Mouse (Mus musculus): ENCODE data around the gene Dolpp1. TPM values are rescaled to one million over a fixed set of nuclear protein-coding genes. Genes with fewer than 3 reads are reported as not detected.

Gene Dolpp1
- total RNA-seq (2017): 7.4 and 24.5 TPM in 2 replicates

DNA sequence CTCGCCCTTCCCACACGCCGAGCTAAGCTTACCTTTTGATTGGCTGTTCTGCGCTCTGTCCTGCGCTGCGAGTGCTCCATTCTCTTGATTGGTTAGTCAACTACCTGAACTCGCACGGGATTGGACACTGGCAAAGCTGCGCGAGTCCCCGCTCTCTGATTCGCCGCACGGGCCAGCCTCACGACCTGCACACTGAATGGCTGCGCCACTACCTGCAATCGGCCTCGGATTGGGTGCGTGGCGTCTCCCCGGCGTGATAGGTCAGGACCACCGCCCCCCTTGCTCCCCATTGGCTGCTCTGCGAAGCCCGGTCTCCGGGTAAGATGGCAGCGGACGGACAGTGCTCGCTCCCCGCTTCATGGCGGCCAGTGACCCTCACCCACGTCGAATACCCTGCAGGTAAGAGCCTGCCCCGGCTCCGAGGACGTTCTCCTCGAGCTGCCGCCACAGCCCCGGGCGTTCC, at the start of gene Dolpp1:
Gene Dolpp1, plus strand, starts transcription at position 141 of the 463 bp plus-strand sequence.
- peak; percentile 96 for ATAC-seq (replicated peaks in 1 of 2; ENCODE audit: insufficient read depth in 1 of 2, low FRiP score in 2 of 2, low TSS enrichment in 1 of 2, low read depth in 1 of 2, poor library complexity in 2 of 2, severe bottlenecking in 2 of 2)

- no peak for ATAC-seq (replicated peaks in 1 of 2; ENCODE audit: insufficient read depth in 1 of 2, low FRiP score in 2 of 2, low TSS enrichment in 1 of 2, low read depth in 1 of 2, poor library complexity in 2 of 2, severe bottlenecking in 2 of 2)
Measured at GRCm38 (mm10) chr2:30342544-30342943, 49.5 kb upstream of the Dolpp1 start.

GRCm38 (mm10) chr2:30343601-30344137, 48.4 kb upstream of the Dolpp1 start:
- no peak for ATAC-seq (replicated peaks in 1 of 2; ENCODE audit: insufficient read depth in 1 of 2, low FRiP score in 2 of 2, low TSS enrichment in 1 of 2, low read depth in 1 of 2, poor library complexity in 2 of 2, severe bottlenecking in 2 of 2)

GRCm38 (mm10) chr2:30345971-30346676, 45.9 kb upstream of the Dolpp1 start:
- ATAC-seq (replicated peaks in 1 of 2; ENCODE audit: insufficient read depth in 1 of 2, low FRiP score in 2 of 2, low TSS enrichment in 1 of 2, low read depth in 1 of 2, poor library complexity in 2 of 2, severe bottlenecking in 2 of 2): no peak

GRCm38 (mm10) chr2:30349196-30349595, 42.9 kb upstream of the Dolpp1 start:
- no peak for ATAC-seq (replicated peaks in 1 of 2; ENCODE audit: insufficient read depth in 1 of 2, low FRiP score in 2 of 2, low TSS enrichment in 1 of 2, low read depth in 1 of 2, poor library complexity in 2 of 2, severe bottlenecking in 2 of 2)

GRCm38 (mm10) chr2:30351149-30351548, 40.9 kb upstream of the Dolpp1 start:
- ATAC-seq (replicated peaks in 1 of 2; ENCODE audit: insufficient read depth in 1 of 2, low FRiP score in 2 of 2, low TSS enrichment in 1 of 2, low read depth in 1 of 2, poor library complexity in 2 of 2, severe bottlenecking in 2 of 2): no peak; a peak in 1 of 4 replicates

DNA sequence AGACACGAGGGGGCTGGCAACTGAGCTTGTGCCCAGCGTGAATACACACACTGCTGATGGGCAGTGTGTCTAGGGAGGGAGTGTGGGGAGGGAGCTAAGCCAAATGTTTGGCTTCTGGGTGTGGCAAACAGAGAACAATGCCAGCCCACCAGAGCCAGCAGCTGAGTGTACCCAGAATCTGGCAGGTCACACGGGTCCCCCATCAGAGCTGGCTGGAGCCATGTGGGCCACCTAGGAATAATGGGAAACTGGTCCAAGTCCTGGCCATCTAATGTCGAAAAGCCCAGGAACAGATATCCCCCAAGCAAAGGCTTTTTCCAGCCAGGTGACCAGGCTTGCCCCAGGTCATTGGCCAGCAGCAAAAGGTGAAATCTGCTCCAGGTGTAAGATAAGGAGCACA, 36.2 kb upstream of the Dolpp1 start:
- no peak for ATAC-seq (replicated peaks in 1 of 2; ENCODE audit: insufficient read depth in 1 of 2, low FRiP score in 2 of 2, low TSS enrichment in 1 of 2, low read depth in 1 of 2, poor library complexity in 2 of 2, severe bottlenecking in 2 of 2)

GRCm38 (mm10) chr2:30356266-30356665, 35.8 kb upstream of the Dolpp1 start:
- ATAC-seq (replicated peaks in 1 of 2; ENCODE audit: insufficient read depth in 1 of 2, low FRiP score in 2 of 2, low TSS enrichment in 1 of 2, low read depth in 1 of 2, poor library complexity in 2 of 2, severe bottlenecking in 2 of 2): no peak

GRCm38 (mm10) chr2:30356906-30357305, 35.1 kb upstream of the Dolpp1 start:
- ATAC-seq (replicated peaks in 1 of 2; ENCODE audit: insufficient read depth in 1 of 2, low FRiP score in 2 of 2, low TSS enrichment in 1 of 2, low read depth in 1 of 2, poor library complexity in 2 of 2, severe bottlenecking in 2 of 2): no peak

- ATAC-seq (replicated peaks in 1 of 2; ENCODE audit: insufficient read depth in 1 of 2, low FRiP score in 2 of 2, low TSS enrichment in 1 of 2, low read depth in 1 of 2, poor library complexity in 2 of 2, severe bottlenecking in 2 of 2): no peak
Measured at GRCm38 (mm10) chr2:30357552-30358510, 34.2 kb upstream of the Dolpp1 start.

DNA sequence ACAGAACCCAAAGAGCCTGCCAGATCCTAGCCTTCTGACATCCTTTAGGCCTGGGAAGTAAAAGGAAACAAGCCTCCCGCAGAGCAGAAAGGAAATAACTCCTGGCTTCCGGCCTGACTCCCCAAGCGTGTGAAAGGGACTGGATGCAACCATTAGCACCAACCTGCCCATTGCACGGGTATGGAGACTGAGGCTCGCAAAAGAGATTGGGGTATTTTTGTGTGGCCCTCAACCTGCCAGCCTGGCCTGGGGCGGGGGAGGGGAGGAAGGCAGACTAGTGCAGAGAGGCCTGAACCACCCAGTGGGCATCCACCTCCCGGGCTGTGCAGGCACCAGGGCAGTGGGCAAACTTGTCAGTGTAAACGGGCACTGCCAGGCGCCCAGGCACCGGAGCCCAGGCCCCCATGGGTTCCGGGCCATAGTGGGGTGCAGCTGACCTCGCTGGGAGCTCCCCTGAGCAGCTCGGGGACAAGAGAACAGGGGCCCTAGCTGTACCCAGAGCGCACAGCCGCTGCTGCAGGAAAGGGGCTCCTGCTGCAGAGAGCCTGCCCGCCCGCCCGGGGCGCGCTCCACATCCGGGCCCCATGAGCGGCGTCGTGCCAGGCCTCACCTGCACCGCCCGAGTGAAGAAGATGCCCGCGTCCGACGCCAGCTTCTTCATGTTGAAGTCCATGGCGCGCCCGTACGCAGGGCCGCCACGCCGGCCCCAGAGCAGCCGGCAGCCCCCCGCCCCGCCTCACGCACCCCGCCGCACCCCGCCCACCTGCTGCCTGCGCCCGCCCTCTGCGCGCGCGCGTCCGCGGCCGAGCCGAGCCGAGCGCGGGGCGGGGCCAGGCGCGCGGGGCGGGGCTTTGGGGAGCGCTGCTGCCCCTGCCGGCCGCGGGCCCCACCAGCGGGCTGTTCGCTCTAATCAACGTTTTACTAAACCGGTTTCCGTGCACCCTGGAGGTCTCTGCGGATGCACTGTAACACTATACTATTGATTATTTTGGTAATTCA, 33.2 kb upstream of the Dolpp1 start, which contains the start of gene Sh3glb2:
Gene Sh3glb2, minus strand, starts transcription at position 805 of the 999 bp plus-strand sequence.
- ATAC-seq (replicated peaks in 1 of 2; ENCODE audit: insufficient read depth in 1 of 2, low FRiP score in 2 of 2, low TSS enrichment in 1 of 2, low read depth in 1 of 2, poor library complexity in 2 of 2, severe bottlenecking in 2 of 2): peak; percentile 35 to 57

DNA sequence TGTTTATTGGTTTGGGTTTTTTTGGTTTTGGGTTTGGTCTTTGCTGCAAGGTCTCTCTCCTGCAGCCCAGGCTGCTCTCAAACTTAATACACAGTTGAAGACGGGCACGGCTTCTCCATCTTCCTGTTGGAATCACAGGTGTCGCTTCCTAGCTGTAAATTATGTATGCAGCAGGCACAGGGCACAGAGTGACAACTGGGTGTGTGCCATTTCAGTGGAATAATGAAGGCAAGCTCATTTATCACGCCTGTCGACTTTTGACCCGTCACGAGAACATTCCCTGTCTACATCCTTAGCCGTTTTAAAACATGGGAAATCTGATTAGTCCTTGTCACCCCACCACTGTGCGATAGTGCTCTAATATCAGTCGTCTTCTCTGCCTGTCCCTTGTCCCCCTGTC, 31.4 kb upstream of the Dolpp1 start:
- ATAC-seq (replicated peaks in 1 of 2; ENCODE audit: insufficient read depth in 1 of 2, low FRiP score in 2 of 2, low TSS enrichment in 1 of 2, low read depth in 1 of 2, poor library complexity in 2 of 2, severe bottlenecking in 2 of 2): no peak

DNA sequence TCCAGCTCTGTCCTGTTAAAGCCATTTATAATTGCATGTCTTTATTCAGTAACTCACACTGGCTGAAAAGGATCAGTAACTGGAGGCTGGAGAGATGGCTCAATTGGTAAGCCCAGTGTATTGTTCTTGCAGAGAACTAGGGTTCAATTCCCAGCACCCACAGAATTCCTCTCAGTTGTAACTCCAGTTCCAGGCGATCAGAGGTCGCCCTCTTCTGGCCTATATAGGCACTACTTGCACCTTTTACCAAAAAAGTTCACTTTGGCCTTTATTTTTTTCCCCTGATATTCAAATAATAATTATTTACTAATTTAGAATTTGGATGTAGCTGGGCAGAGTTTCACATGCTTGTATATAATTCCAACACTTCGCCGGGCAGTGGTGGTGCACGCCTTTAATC, 29.2 kb upstream of the Dolpp1 start:
- ATAC-seq (replicated peaks in 1 of 2; ENCODE audit: insufficient read depth in 1 of 2, low FRiP score in 2 of 2, low TSS enrichment in 1 of 2, low read depth in 1 of 2, poor library complexity in 2 of 2, severe bottlenecking in 2 of 2): no peak

DNA sequence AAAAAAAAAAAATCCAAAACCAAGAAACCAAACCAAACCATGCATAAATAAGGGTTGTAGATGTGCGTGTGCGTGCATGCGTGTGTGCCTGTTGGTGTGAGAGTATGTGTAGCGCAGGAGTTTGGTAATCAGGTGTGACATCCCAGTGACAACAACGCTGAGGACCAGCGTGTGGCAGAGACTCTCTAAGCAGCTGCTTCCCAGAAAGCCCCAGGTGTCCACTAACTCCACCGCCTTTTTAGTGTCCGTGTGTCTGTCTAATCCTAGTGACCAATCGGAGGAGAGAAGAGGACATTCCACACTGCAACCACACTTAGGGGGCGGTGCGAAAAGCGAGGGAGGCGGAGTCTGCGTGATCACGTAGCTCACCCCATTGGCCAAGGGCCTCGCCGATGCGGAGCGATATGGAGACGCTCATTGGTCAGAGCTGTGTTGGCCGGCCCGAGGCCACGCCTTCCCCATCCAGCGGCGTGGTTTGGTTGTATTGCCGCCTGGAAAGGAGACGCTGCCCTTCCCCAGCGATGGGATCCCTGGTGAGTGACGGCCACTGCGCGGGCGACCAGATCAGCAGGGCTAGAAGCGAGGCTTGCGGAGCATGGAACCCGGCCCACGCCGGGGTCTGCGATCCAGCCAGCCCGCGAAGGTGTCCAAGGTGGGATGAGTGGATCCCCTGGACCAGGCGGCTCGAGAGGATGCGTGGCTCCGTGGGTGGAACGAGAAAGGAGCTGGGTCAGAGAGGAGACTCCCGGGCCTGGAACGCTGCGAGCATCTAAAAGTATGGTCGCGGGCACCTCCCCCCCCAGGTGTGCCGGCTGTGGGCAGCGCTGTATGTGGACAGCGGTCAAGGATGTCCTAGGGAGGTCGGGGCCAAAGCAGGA, 28.0 kb upstream of the Dolpp1 start, which contains the start of gene Miga2:
Gene Miga2, plus strand, starts transcription at position 461 of the 878 bp plus-strand sequence.
- ATAC-seq (replicated peaks in 1 of 2; ENCODE audit: insufficient read depth in 1 of 2, low FRiP score in 2 of 2, low TSS enrichment in 1 of 2, low read depth in 1 of 2, poor library complexity in 2 of 2, severe bottlenecking in 2 of 2): peak; percentile 98 to 99

GRCm38 (mm10) chr2:30365281-30366069, 26.6 kb upstream of the Dolpp1 start:
- ATAC-seq (replicated peaks in 1 of 2; ENCODE audit: insufficient read depth in 1 of 2, low FRiP score in 2 of 2, low TSS enrichment in 1 of 2, low read depth in 1 of 2, poor library complexity in 2 of 2, severe bottlenecking in 2 of 2): no peak
